Mouse (Mus musculus) cortical plate, adult 2 months (tissue): ENCODE results near the gene Kif1a. TPM values are rescaled to one million over a fixed set of nuclear protein-coding genes. Genes with fewer than 3 reads are reported as not detected.
A peak's percentile ranks its signal among the peaks of the same experiment; 100 is the strongest.

Experiments used
- H3K27ac ChIP-seq: fragments of 200-500 bp; 2 replicates; pipeline ENCODE4 v1.5.1; 2012; ENCODE audit warnings: low read length, control low read depth, inconsistent platforms; ENCODE audit not compliant: insufficient read depth
- H3K4me1 ChIP-seq: fragments of 200-500 bp; 2 replicates; pipeline ENCODE4 v1.6.1; 2011; ENCODE audit warnings: low read length; ENCODE audit not compliant: control insufficient read depth, insufficient read depth
- H3K4me3 ChIP-seq: fragments of 200-500 bp; 2 replicates; pipeline ENCODE4 v1.5.1; 2011; ENCODE audit warnings: mild to moderate bottlenecking, low read length, control low read depth; ENCODE audit not compliant: insufficient read depth
- CTCF ChIP-seq: fragments of 200-500 bp; IDR thresholded peaks from 2 replicates; pipeline ENCODE4 v1.5.1; 2011; ENCODE audit warnings: mild to moderate bottlenecking, control low read depth, low read length; ENCODE audit not compliant: insufficient read depth; ENCODE audit errors: extremely low read depth
- POLR2A ChIP-seq: fragments of 200-500 bp; IDR thresholded peaks from 2 replicates; pipeline ENCODE4 v1.6.1; 2011; ENCODE audit warnings: mild to moderate bottlenecking, low read length, control low read depth; ENCODE audit not compliant: insufficient read depth; ENCODE audit errors: extremely low read depth
- polyA plus RNA-seq: library from polyadenylated mRNA; depleted of rRNA; stranded (reverse); fragments of >200 nt; gene quantifications from 2 replicates; pipeline ENCODE4 v1.2.3, GENCODE M21; 2012

Gene Kif1a
- polyA plus RNA-seq, 1 experiment, result 356 TPM

DNA sequence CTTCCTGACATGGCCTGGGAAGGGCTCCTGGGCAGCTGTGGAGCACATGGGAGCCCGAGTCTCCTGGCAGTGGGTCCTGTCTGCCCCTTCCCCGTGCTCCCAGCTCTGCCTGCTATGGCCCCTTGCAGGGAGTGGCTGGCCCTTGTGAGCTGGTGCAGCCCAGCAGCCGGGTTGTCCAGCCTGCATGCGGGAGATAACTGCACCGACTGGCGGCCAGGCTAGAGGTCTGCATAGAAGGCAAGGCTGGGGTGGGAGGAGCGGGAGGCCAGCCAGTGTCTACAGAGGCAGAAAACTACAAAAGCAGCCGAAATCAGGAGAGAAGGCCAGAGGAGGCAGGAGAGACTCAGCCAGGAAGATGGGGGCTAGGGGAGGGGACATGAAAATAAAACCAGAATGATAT is 67.8 kb downstream of the Kif1a start:
- TF ChIP-seq CTCF (no peak), POLR2A (no peak)
- Histone ChIP-seq H3K27ac (no peak overlapping the region), H3K4me3 (no peak overlapping the region), H3K4me1 (0 out of 2 replicates have a peak, but pooled peaks cover 2% of the 10 kb centered on the region)

- 0 out of 2 replicates have a peak, but pooled peaks cover 2% of the 10 kb centered on the region for H3K4me1 ChIP-seq
- no peak overlapping the region for H3K4me3 ChIP-seq
- TF ChIP-seq POLR2A, result no peak
- no peak for TF ChIP-seq CTCF
- H3K27ac ChIP-seq, result no peak overlapping the region
Measured at GRCm38 (mm10) chr1:93031199-93031598, 70.6 kb downstream of the Kif1a start.

DNA sequence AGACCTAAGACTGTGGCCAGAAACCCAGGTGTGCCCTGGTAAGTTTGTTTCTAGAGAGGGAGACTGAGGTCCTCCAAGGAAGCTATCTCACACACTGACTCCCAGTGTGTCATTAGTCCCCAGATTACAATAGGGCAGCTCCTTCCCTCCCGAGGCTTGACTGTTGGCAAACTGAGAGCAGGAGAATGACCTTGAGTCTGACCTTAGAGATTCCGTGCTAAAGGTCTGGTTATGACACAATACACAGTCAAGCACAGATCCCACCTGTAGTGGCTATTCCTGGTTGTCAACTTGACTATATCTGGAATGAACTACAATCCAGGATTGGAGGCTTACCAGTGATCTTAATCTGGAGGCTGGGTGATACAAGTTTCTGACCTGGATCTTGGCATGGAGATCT is 71.7 kb downstream of the Kif1a start:
- no peak for TF ChIP-seq POLR2A
- Histone ChIP-seq H3K4me1 (0 out of 2 replicates have a peak, but pooled peaks cover 2% of the 10 kb centered on the region), H3K4me3 (no peak overlapping the region), H3K27ac (no peak overlapping the region)

DNA sequence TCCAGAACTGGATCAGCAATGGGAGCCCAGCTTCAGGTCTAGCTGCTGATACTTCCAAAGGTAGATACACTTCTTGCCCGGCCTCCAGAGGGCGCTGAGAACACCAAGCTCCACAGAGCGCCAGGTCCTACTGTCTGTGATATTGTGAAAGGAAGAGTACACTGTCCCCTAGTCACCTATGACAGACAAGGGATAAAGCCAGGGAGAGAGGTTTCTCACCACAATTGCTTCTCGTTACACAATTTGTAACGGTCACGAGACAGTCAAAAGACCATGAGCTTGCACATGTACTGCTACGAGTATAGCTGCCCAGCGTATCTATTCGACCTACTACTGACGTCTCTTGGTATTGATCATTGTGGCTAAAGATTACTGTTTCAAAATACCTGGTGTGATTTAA is 72.4 kb downstream of the Kif1a start:
- TF ChIP-seq POLR2A (no peak), CTCF (no peak)
- 0 out of 2 replicates have a peak, but pooled peaks cover 2% of the 10 kb centered on the region for H3K4me1 ChIP-seq
- H3K27ac ChIP-seq, result no peak overlapping the region

DNA sequence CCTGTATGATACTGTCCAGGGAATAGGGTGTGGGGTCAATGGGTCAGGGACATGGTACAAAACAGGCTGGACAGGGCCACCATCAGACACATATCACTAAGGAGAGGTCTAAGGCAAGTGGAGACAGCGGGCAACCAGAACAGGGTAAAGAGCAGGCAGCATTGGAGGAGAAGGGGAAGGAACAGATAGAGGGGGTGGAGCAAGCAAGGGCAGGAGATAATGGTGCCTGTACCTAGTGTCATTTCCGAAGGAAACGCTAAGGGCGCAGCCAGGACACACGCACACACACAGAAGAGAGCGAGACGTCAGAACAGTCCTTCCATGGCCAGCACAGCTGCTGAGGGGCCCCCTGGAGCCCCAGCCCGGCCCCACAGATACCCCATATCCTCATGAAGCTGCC is 75.2 kb downstream of the Kif1a start:
- Histone ChIP-seq H3K27ac (no peak overlapping the region), H3K4me3 (no peak overlapping the region), H3K4me1 (0 out of 2 replicates have a peak, but pooled peaks cover 2% of the 10 kb centered on the region)
- TF ChIP-seq POLR2A, result no peak
- TF ChIP-seq CTCF, result no peak

More for the DNA sequence above, 72.4 kb downstream of the Kif1a start:
- H3K4me3 ChIP-seq, result no peak overlapping the region

GRCm38 (mm10) chr1:93020602-93021001 is 81.1 kb downstream of the Kif1a start:
- Histone ChIP-seq H3K27ac (no peak overlapping the region), H3K4me3 (no peak overlapping the region), H3K4me1 (peaks cover 3% of the 10 kb centered on the region; the same call in 1 of the 2 replicates)
- TF ChIP-seq CTCF (no peak), POLR2A (no peak)

GRCm38 (mm10) chr1:93018716-93019115 is 83.0 kb downstream of the Kif1a start:
- Histone ChIP-seq H3K4me3 (no peak overlapping the region), H3K27ac (no peak overlapping the region), H3K4me1 (peaks cover 3% of the 10 kb centered on the region; the same call in 1 of the 2 replicates)
- TF ChIP-seq POLR2A (no peak), CTCF (no peak)

DNA sequence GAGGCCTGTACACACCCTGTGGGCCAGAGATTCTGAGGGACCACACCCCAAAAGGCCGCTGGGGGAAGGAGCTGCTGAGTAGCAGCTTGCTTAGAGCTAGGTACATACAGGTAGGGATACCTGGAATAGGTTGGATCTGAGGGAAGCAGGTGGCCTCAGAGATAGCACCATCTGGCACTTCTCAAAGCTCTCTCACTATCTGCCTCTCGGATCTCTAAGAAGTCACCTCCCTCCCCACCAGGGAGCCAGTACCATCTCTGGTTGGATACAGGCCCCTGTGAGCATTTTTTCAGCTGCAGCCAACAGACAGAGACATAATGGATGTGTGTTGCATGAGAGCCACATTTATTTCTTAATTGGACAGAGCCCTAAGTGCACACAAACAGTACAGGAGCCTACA is 86.6 kb downstream of the Kif1a start:
- TF ChIP-seq CTCF (no peak), POLR2A (no peak)
- Histone ChIP-seq H3K4me1 (no peaks in the 10 kb centered on the region), H3K4me3 (no peak overlapping the region), H3K27ac (no peak overlapping the region)

- Histone ChIP-seq H3K4me3 (no peak overlapping the region), H3K27ac (no peak overlapping the region), H3K4me1 (no peaks in the 10 kb centered on the region)
- peak; percentile 84 for TF ChIP-seq CTCF
- no peak for TF ChIP-seq POLR2A
Measured at GRCm38 (mm10) chr1:93014460-93014859, 87.3 kb downstream of the Kif1a start.

- H3K4me3 ChIP-seq, result no peak overlapping the region
- no peak for TF ChIP-seq POLR2A
- no peak for TF ChIP-seq CTCF
- H3K4me1 ChIP-seq, result no peaks in the 10 kb centered on the region
- no peak overlapping the region for H3K27ac ChIP-seq
Measured at GRCm38 (mm10) chr1:93013367-93013766, 88.4 kb downstream of the Kif1a start.
